Mouse (Mus musculus) embryo, embryonic 10.5 days (tissue): Measurements from ENCODE around the gene Alox5.
"Not testable (repeated sequence)": the region's sequence is repeated elsewhere in the genome, so short reads cannot be mapped to it uniquely, and the experiment has no call there.

Source experiments
- DNase-seq: peaks from one replicate; pipeline ENCODE4 v3.0.0-alpha.2; 2015; ENCODE audit warnings: low spot score

Gene Alox5

DNA sequence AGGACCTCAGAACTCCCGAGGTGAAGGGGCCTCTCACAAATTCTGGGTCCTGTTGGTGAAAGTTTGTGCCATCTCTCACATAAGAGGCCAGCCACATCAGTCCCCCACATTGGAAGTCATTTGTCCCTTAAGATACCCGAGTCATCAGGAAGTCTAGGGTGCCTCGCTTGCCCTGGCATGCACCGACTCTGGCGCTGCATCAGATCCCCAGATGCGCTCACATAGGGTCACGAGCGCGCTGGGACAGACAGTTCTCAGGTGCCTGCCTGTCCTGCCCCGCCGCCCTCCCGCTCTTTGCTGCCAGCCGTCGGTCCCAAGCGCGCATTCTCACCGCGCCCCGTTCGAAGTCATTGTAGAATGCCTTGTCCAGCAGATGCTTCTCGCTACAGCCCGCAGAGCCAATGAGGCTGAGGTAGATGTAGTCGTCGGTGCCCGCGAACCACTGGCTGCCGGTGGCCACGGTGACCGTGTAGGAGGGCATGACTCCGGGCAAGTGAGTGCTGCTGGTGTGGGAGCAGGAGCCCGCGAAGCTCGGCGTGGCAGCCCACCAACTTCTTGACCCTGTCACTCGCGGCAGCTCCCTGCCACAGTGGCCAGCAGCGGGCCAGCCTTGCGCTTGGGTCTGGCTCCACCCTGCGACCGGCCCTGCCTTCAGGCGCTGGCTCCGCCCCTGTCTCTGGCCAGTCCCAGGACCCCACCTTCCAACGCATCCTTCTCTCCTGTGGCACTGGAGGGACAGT lies at the start of gene Alox5:
TSS of gene Alox5 (minus strand) at position 635 of the 740 bp plus-strand sequence.
- DNase-seq: peak; percentile 61

DNA sequence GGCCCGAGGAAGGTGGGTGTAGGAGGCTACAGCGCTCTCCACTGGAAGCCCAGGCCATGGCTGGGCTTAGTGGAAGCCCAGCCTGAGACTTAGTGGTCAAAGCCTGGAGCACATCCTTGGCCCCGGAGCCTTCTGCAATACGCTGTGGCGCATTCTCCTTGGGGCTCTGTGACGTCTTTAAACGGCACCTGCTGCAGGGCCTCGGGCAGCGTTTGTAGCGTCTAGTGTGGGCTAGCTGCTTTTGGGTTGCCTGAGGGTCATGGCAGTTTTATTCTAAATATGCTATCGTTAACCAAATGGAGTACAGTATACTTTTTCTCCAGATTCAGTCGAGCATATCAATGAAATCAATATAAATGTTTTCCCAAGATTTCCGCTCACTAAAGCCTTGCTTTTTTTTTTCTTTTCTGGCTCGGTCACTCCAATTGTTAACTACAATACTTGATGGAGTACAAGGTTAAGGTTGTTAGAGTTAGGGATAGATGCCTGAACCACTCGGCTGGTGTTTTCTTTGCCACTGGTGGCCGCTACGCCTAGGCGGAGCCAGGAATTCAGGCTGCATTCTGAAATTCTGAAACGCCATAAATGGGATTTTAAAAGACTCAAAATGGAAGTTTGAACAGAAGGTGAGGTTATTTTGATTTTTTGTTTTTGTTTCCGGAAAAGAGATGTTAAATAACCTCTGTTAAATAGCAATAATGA lies 45.5 kb upstream of the Alox5 start, which contains the start of gene Olfr212:
TSS of gene Olfr212 (plus strand) at position 215 of the 702 bp plus-strand sequence.
- DNase-seq: not testable (repeated sequence)

DNA sequence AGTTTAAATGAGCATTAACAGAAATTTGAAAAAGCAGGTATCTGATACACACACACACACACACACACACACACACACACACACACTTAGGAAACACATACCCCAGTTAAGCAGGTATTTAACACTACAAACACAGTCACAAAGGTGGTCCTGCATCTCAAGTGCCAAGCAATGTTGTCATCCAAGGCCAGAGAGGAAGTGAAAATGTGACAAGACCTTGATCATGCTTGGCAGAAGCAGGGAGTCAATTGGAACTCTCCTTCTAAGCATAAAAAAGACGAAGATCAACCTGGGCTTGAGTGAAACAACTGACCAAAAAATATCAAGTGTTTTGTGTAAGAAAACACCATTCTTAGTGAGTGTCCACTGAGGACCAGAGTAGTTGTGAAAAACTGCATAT lies 35.0 kb upstream of the Alox5 start:
- no peak for DNase-seq

DNA sequence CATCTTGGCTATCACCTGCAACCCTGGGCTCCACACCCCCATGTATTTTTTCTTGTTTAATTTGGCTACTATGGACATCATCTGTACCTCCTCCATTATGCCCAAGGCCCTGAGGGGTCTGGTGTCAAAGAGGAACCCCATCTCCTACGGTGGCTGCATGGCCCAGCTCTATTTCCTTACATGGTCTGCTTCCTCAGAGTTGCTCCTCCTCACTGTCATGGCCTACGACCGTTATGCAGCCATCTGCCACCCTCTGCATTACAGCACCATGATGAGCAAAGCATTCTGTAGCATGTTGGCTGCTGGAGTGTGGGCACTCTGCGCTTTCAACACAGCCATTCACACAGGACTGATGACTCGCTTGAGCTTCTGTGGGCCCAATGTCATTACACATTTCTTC lies 32.8 kb upstream of the Alox5 start:
- no peak for DNase-seq

DNA sequence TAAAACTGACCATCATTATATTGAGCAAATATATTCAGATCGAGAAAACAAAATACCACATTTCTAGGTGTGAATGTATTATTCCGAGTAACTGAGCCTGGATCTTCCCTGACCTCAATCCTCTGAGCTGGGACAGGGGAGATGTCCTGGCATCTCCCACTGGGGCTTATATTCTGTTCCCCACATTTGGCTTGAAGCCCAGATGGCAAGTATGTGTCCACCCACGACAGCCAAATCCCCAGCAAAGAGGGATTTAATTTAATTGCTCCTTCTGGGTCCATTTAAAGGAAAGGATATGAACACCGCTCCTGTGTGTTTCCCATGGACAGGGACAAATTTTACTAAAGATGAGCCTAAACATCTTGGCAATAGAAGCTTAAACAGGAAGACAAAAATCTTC lies 27.8 kb upstream of the Alox5 start, which contains the start of gene Olfr211:
TSS of gene Olfr211 (plus strand) at position 301 of the 400 bp plus-strand sequence.
- DNase-seq: no peak

DNA sequence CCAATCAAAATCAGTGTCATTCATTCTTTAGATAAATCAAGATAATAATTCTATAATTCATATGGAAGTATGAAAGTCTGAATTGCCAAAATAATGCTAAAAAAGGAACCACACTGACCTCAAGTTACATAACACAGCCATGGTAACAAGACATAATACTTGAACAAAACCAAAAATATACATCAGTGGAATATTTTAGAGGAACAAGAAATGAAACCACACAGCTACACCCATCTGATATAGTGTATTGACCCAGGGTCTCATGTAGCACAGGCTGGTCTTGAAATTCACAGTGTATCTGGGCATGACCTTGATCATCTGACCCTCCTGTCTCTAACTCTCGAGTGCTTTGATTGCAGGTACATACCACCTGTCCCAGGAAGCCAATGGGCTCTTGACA lies 25.9 kb upstream of the Alox5 start:
- no peak for DNase-seq

DNA sequence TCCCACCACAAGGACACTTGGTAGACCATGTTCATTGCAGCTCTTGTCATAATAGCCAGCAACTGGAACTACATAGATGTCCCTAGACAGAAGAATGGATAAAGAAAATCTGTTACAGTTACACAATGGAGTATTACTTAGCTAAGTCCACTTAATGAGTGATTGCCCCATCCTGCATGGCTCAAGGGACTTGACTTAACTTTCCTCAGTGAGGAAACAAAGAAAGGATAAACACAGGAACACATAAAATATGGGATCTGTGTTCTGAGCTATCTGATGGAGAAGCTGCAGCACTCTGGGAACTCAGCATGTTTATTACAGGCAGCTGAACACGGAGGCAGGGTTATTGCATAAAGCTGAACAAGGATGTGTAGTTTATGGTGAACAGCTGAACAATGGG lies 24.1 kb upstream of the Alox5 start:
- no peak for DNase-seq

DNA sequence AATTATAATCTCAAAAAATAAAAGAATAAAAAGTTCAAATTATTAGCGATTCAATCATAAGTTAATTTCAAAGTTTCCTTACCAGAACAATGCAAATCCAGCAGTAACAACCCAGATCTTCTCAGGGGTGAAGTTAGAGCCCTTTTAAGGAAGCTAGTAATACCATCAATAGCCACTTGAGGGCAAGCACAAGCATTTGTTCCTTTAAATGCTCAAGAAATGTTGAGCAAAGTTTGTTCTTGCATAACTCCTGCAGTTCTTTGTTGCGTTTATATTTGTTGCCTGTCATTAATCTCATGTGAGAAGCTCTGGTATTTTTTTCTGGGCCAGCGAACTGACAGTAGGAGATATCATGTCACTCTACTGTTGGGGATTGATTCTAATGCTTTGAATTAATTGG lies 7.1 kb upstream of the Alox5 start:
- DNase-seq: peak; percentile 39

DNA sequence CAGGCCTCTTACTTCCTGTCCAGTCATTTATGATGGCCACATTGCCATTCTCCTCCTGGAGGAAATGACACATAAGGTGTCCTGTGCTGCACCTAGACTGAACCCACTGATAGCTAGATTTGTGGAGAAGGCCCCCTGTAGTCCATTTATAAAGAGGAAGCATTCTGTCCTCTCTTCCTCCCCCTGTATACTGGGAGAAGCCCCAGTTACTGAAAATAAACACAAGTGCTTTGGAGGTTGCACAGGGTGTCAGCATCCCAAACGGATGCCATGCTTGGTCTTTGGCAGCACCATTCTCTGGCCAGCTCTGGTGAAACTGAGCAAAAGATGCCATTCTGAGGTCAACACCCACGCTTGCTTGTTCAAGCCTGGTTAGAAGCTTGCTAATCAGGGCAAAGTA lies 1.7 kb downstream of the Alox5 start:
- DNase-seq: no peak

DNA sequence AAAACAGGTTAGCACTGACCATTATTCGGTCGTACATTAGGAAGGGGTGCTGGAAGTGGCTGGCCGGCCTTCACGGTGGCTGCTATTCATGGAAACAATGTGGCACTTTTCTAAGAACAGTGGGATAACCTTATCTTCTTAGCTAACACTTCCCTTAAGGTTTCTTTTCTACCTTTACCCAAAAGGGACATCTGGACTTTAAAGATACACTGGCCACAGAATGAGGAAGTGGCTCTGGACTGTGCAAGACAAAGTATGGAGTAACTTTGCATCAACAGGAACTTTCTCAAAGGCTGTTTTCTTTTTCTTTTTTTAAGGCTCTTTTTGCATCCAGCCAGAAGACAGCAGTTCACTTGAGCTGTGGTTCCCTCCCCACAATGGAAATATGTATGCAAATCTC lies 2.2 kb downstream of the Alox5 start:
- no peak for DNase-seq

DNA sequence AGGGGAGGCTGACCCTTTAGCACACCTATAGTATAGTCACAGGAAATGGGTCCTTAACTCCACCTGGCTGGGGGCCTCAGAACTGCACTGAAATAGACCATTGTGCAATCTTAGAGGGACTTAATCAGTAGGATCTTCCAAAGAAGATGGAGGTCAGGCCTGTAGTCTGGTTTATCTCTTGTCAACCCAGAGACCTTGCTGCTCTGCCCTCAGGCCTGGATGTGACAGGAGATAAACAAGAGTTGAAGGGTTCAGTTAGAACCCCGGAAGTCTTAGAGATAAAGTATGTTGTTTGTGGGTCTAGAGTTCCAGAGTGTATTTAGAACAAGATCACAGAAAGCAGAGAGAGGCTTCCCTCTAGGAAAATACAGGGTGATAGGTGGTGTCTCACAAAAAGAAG lies 4.5 kb downstream of the Alox5 start:
- no peak for DNase-seq

DNA sequence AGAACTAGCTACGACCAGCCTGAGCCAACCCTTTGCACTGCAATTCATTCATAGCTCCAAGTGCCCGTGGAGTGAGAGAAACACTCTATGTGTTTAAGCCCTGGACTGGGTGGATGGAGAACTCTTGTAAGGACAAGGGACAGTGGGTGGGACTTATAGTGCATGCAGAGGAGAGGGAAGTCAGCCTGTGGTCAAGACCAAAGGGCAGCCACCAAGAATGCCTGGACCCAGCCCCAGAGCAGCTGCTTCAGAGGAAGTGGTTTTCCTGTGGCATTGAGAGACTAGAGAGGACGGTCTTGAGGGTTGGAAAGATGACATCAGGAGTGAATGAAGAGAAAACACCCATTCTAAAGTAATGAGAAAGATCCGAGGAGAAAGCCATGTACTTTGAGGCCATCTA lies 5.2 kb downstream of the Alox5 start:
- DNase-seq: no peak

DNA sequence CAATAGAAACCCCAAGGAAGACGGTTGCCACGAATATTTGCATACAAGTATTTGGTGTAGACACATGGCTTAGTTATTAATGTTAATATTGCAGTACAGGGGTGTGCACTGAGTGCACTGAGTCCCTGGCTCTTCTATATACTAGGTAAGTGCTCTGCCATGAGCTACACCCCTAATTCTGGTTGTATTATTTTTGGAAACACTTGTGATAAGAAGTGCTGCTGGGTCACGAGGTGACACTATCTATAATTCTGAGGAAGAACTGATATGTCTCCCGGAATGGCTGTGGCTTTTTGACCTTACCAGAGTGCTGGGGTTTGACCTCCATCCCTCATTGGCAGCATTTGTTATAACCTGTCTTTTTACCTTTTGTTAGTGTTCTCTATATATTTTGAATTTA lies 20.1 kb downstream of the Alox5 start:
- DNase-seq: no peak

DNA sequence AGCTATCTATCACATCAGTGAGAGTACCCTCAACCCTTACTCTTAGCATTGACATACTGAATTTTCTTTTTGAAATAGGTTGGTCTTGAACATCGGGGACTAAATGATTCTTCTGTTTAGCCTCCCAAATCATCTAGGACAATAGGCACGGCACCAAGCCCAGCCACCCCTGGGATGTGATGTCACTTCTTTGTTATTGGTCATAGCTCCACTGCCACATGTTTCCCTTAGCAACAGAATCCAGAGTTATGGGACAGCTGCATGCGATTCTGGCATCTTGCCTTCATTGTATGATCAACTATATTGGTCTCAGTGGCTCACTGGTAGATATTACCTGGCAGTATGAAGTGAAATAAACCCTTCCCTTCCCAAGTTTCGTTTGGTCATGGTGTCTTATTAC lies 20.5 kb downstream of the Alox5 start:
- no peak for DNase-seq

DNA sequence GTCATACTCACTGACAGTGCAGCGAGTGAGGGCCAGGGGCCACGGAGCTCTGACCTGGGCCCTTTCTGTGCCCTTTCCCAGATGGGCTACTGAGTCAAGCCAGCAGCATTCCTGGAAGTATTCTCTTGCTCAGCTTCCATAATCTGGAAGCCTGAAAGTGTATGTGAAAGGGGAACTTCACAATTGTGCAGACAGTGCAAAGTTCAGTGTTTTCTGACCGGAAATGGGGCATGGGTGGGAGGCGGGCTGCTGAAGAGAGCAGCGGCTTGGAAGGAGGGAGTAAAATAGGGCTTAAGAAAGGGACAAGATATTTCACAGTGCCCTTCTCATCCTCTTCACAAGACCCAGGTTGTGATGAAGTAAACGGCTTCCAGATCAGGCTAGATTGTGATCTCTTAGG lies 21.4 kb downstream of the Alox5 start:
- DNase-seq: no peak

DNA sequence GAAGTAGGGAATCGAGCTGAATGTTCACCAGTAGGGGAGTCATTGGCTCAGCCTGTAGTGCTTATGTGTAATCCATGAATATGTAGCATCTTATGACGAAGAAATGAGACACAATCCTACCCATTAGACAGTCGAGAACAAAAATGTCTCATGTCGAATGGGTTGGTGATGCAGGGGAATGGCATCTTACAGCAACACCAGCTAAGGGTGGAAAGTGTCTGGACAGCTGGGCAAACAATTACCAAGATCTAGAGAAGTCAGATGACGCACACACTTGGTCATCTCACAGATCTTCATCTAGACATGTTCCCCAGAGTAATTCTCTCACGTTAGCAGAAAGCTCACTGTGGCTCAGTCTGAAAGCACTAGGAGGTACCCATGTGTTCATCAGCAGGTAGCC lies 22.1 kb downstream of the Alox5 start:
- DNase-seq: no peak

DNA sequence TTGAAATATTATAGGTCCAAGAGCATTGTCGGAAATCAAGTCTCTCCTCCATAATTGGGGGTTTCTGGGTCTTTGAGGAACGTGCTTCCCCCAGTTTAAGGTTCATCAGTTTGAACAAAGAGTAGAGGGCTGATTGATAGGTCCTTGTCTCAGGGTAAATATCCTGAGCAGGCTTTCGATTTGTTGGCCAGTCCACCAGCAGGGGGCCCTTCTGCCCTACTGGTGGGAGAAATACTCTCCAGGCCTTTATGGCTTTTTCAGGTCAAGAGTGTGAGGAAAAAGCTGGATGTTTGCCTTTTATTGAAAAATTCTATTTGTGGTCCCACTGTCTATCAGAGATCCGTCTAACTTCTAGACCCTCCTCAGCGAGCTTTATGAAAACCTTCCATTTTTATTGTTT lies 32.7 kb downstream of the Alox5 start:
- peak; percentile 29 for DNase-seq

DNA sequence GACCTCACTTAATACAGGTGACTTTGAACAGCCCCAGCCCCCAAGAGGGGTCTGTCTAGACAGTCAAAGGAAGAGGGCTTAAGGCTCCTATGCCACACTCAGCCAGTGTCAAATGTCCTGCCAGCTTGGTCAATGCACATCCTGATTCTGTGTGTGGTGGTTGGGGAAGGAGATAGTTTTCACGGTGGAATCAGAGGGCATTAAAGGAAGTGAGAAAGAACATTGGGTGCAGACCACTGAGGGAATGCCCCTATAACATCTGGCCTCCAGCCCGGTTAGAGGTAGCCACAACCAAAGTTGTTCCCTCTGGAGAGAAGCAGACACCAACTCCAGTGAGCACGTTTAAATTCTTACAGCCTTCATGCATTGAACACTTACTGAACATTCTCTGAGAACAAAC lies 33.4 kb downstream of the Alox5 start:
- no peak for DNase-seq

DNA sequence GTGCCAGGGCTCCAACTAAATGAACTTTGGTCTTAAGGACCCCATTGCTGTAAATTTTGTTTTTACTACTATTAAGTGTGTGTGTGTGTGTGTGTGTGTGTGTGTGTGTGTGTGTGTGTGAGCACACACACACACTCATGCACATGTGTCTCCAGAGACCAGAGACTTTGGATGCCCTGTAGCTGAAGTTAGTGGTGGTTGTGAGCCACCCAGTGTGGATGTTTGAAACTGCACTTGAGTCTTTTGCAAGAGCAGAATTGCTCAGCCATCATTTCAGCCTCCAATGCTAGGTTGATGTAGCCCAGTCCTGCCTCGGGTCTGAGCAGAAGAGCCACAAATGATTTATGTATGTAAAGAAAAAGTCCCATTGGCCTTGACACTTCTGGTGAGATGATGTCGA lies 37.3 kb downstream of the Alox5 start:
- no peak for DNase-seq

DNA sequence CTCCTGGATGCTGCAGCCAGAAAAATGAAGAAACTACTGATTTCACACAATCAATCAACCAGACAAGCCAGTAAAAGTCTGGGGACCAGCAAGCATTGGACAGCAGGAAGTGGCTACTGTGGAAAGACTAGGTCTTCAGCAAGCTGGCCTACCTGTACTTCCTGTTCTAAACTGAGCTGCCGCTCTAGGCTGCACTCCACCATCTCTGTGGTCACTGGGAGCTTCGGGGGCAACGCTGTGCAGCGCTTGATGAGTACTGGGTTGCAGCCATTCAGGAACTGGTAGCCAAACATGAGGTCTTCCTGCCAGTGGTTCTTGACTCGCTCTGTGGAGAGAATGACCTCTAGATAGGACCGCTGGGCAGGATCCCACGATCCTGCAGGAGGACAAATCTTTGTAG lies 38.0 kb downstream of the Alox5 start:
- no peak for DNase-seq

DNA sequence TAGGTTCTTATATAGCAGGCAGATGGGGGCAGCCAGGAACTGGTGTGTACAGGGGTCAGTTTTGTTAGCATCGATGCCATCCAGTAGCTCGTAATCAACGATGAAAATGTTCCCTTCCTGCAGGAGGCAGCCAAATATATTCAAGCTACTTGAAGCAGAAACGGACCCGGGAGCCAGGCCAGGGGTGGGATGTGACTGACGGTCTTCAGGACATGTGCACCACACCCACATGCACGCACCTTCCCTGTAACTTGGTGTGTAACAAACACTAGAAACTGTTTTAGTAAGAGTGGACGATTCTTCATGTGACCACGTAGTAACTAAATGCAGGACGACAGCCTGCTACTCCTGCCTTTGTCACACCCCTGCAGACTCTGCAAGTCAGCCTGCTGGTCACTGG lies 40.7 kb downstream of the Alox5 start:
- DNase-seq: no peak

DNA sequence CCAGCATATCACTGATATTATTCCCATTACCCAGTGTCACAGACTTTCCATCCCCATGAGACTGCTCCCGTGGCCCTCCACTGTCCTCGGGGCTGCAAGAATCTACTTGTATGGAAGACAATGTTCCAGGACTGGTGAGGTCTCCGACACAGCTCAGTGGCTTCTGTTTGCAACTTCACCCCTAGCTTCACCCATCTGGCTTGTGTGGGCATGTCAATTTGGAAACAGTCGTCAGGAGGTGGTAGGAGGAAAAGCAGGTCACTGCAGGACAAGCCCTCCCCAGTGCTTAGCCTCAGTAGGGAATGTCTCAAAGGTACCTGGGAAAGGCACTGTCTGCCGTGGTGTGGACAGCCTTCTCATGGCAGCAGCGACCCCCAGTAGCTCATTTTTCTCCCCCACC lies 41.3 kb downstream of the Alox5 start:
- DNase-seq: no peak

DNA sequence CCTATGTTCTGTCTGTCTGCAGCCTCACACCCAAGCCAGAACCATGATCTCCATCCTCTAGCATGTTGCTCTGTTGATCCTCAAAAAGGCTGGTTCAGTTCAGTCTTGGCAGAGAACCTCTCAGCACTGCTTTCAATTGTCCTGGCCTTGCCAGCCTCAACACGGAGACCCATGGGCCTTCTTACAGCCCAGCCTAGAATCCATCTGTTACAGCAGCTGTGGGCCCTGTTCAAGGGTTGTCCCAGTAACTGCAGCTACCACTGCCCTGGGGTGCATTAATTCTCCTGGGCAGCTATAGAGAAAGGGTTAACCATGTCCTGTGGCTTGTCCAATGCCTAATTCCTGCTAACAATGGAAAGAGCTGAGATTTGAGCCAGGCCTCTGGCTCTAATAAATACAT lies 42.5 kb downstream of the Alox5 start:
- DNase-seq: no peak
